Mouse (Mus musculus): ENCODE measurements around the gene Prpf38b. TPM values are rescaled to one million over a fixed set of nuclear protein-coding genes. Genes with fewer than 3 reads are reported as not detected.
"Not testable (repeated sequence)": the region's sequence is repeated elsewhere in the genome, so short reads cannot be mapped to it uniquely, and the experiment has no call there.

Prpf38b gene
- polyA plus RNA-seq, 1 experiment from 2014 or later, result 63.6 TPM

DNA sequence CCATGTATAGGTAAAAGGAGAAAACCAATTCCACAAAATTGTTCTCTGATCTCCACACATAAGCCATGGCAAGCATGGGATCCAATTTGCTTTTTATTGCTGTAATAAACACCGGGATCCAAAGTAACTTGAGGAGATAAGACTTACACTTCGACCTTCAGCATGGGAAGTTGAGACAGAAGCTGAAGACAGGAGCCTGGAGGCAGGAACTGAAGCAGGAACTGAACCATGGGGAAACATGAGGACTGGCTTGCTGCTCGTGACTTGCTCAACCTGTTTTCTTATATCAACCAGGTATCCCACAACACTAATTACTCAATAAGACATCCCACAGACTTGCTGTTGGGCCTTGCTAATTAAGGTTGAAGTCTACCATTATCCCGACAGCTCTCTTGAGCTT lies 18.6 kb downstream of the Prpf38b start:
- ATAC-seq (ENCODE audit: low read depth), result no peak

DNA sequence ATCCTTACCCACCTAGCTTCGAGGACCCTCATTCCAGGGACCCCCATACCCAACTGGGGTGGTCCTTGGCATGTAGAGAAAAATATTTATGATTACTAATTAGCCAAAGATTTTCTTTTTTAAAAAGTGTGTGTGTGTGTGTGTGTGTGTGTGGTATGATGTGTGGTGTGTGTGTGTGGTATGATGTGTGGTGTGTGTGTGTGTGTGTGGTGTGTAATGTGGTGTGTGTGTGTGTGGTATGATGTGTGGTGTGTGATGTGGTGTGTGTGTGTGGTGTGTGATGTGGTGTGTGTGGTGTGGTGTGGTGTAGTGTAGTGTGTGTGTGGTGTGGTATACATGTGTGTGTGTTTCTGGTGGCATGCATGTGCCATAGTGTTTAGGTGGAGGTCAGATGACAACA lies 19.4 kb downstream of the Prpf38b start:
- H3K27ac ChIP-seq (replicated peaks), result no peak overlapping the region
- H3K4me2 ChIP-seq, result no peak overlapping the region
- ATAC-seq (ENCODE audit: low read depth), result no peak
- H3K4me1 ChIP-seq (replicated peaks), result no peaks in the 10 kb centered on the region
- H3K27me3 ChIP-seq, result no peaks in the 10 kb centered on the region
- 83% methylated on average over 1 of the region's 1 CpGs for WGBS
- H3K9ac ChIP-seq, result no peak overlapping the region
- H3K4me3 ChIP-seq, result no peak overlapping the region
- H3K9me3 ChIP-seq, result no peaks in the 10 kb centered on the region
- no peaks in the 10 kb centered on the region for H3K36me3 ChIP-seq

More for the DNA sequence above, 18.6 kb downstream of the Prpf38b start:
- Histone ChIP-seq H3K4me2 (no peak overlapping the region), H3K9me3 (no peaks in the 10 kb centered on the region), H3K4me1 (replicated peaks) (no peaks in the 10 kb centered on the region), H3K9ac (no peak overlapping the region), H3K27ac (replicated peaks) (no peak overlapping the region), H3K36me3 (no peaks in the 10 kb centered on the region), H3K27me3 (no peaks in the 10 kb centered on the region), H3K4me3 (no peak overlapping the region)
- WGBS, result 63% methylated on average over 4 of the region's 4 CpGs

DNA sequence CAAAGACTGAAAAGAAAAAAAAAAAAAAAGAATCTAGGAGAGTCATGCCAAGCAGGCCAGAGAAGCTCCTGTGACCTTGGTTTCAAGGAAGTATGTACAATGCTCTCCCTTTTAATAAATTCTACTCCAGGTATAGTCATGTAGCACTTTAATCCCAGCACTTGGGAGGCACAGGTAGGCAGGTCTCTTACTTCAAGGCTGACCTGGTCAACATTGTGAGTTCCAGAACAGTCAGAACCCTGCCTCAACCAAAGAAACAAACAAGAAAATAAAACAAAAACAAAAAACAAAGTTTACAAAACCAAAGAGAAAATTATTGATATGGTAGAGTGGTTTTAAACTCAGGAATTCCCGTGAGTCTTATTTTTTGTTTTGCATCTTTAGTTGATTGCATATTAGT lies 21.6 kb downstream of the Prpf38b start, which contains the start of gene Fndc7:
TSS of gene Fndc7 (minus strand) at position 101 of the 400 bp plus-strand sequence.
- H3K27ac ChIP-seq (replicated peaks), result no peak within 1 kb of the TSS
- H3K4me2 ChIP-seq, result no peak within 1 kb of the TSS
- H3K27me3 ChIP-seq, result no peaks in the 10 kb centered on the region
- no peaks in the 10 kb centered on the region for H3K9me3 ChIP-seq
- ATAC-seq (ENCODE audit: low read depth), result no peak
- H3K36me3 ChIP-seq, result no peaks in the 10 kb centered on the region
- peaks cover 13% of the 10 kb centered on the region for H3K4me1 ChIP-seq (replicated peaks)
- 97% methylated on average over 1 of the region's 1 CpGs for WGBS
- H3K9ac ChIP-seq, result no peak within 1 kb of the TSS
- H3K4me3 ChIP-seq, result no peak within 1 kb of the TSS

DNA sequence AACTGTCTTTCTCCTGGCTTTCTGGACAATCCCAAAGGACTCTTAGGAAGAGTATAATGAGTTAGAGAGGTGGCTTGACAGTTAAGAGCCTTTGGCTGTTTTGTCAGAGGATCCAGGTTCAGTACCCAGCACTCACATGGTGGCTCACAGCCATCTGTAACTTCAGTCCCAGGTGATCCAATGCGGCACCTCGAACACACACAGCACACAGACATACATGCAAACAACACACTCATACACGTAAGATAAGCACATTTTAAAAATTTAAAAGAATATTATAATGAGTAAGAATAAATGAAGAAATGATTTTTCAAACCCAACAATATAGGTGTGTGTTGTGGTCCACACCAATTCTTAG lies 23.9 kb downstream of the Prpf38b start:
- no peak for ATAC-seq (ENCODE audit: low read depth)
- H3K27me3 ChIP-seq, result no peaks in the 10 kb centered on the region
- H3K4me3 ChIP-seq, result no peak overlapping the region
- no peaks in the 10 kb centered on the region for H3K36me3 ChIP-seq
- H3K4me1 ChIP-seq (replicated peaks), result peaks cover 21% of the 10 kb centered on the region
- WGBS, result 94% methylated on average over 3 of the region's 3 CpGs
- no peak overlapping the region for H3K27ac ChIP-seq (replicated peaks)
- no peaks in the 10 kb centered on the region for H3K9me3 ChIP-seq
- H3K9ac ChIP-seq, result no peak overlapping the region
- no peak overlapping the region for H3K4me2 ChIP-seq

DNA sequence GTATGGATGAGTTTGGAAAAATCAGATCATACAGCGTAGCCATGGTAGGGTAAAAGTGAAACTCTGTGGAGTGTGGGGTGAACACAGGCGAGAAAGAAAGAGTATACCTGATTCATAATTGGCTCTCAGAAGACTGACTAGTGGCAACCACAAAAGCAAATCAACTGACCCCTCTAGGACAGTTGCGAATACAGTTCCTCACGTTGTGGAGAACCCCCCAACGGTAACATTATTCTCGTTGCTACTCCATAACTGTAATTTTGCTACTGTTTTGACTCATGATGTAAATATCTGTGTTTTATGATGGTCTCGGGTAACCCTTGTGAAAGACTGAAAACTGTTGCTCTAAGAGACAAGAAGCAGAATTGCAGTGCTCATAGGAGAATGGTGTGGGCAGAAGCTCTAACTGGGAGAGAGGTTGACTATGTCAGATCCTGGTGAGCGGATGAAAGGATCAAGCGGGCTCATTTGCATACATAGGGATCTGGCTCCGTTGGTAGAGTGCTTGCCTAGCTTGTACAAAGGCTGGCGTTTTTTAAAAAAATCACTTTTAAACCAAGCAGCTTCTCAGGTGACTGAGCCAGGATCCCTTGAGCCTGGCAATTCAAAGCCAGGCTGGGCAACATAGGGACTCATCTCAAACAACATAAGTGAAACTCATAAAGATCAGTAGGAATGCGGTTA lies 24.5 kb downstream of the Prpf38b start:
- ATAC-seq (ENCODE audit: low read depth), result no peak
- H3K9ac ChIP-seq, result no peak overlapping the region
- peaks cover 21% of the 10 kb centered on the region for H3K4me1 ChIP-seq (replicated peaks)
- H3K27me3 ChIP-seq, result no peaks in the 10 kb centered on the region
- no peak overlapping the region for H3K4me2 ChIP-seq
- no peaks in the 10 kb centered on the region for H3K9me3 ChIP-seq
- no peak overlapping the region for H3K4me3 ChIP-seq
- 71% methylated on average over 12 of the region's 12 CpGs for WGBS
- H3K27ac ChIP-seq (replicated peaks), result no peak overlapping the region
- H3K36me3 ChIP-seq, result no peaks in the 10 kb centered on the region

DNA sequence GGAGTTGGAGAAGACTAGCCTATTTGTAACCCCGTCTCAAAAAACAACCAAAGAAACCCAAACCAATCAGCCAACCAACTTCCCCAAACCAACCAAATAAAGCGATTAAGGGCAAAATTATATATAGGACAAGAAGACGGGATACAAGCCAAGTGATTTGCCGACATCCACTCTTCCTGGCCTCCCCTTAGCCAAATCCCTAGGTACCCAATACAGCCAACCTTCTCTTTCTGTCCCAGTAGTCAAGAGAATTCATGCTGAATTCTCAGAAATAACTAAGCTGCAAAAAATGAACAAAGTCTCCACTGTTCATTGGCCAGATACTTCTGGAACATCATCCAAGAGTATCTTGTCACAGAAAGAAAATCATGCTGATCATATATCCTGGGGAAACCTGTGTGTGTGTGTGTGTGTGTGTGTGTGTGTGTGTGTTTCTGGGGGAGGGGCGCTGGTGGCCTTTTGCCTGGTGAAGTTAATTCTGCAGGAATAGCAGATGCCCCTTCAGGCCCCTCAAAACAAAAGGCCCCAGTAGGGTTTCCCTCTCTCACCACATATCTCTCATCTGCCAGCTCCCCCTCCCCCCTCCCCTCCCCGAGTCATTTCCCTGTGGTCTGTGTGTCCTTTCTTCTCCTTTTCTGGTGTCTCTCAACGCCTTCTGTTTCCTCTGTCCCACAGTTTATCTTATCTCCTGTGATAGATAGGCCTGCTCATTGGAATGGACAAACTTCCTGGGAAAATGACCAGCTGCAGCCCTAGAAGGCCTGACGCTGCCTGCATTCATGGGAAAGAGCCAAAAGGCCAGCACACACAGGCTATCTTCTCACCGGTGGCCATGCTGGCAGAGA lies 25.6 kb downstream of the Prpf38b start:
- no peak overlapping the region for H3K4me2 ChIP-seq
- H3K4me3 ChIP-seq, result no peak overlapping the region
- no peaks in the 10 kb centered on the region for H3K36me3 ChIP-seq
- no peak overlapping the region for H3K9ac ChIP-seq
- WGBS, result 42% methylated on average over 9 of the region's 9 CpGs
- no peaks in the 10 kb centered on the region for H3K9me3 ChIP-seq
- H3K4me1 ChIP-seq (replicated peaks), result peaks cover 32% of the 10 kb centered on the region
- H3K27me3 ChIP-seq, result no peaks in the 10 kb centered on the region
- 0 out of 2 replicates have a peak overlapping the region, but pooled peaks have one; percentile 28 for H3K27ac ChIP-seq (replicated peaks)
- ATAC-seq (ENCODE audit: low read depth), result no peak; the same call in 1 of the 2 replicates

DNA sequence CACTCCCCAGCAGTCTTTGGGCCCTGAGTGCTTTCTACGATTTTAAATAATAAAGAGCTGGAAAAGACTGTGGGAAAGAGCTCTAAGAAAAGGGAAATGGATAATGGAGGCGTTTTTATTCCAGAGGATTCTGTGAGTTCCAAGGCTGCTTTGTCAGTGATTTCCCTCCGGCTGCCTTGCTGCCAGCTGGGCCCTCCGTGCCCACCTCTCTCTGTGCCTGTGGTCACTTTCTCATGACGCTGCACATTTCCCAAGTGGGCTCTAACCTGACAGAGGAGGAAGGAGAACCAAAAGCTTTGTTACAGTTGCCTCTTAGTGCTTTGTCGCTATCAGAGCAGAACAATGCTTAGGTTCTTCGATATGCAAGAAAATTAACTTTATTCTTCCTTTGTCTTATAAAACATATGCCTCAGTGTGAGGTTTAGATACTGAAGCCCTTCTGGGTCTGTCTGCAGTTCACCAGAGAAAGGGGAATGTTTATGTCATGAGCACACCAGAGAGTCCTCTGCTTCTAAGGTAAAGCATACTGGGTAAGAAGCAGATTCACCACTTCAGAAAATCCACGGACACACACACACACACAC lies 26.7 kb downstream of the Prpf38b start:
- 37% methylated on average over 8 of the region's 8 CpGs for whole genome bisulfite sequencing
- Histone ChIP-seq H3K9me3 (no peaks in the 10 kb centered on the region), H3K27ac (replicated peaks) (peak overlapping the region; percentile 52), H3K9ac (no peak overlapping the region), H3K4me2 (no peak overlapping the region), H3K4me3 (no peak overlapping the region), H3K27me3 (no peaks in the 10 kb centered on the region), H3K36me3 (no peaks in the 10 kb centered on the region), H3K4me1 (replicated peaks) (peaks cover 37% of the 10 kb centered on the region)
- ATAC-seq (ENCODE audit: low read depth), result no peak

DNA sequence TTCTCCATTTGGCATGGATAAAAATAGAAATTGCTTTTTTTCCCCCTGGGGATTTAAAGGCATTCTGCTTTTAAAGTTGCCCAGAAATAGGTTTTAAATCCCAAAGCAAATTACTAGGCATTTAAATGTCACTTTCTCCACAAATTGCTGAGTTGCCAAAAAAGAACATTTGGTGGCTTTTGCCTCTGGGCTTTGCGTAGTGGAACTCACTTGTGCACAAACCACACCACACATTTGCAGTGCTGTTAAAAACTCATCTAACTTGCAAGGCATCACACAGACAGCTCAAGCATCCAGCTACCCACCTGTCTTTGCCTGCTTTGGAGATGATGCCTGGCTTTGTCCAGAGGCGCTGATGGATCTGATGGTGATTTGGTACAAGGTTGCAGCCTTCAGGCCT lies 28.5 kb downstream of the Prpf38b start:
- no peak for ATAC-seq (ENCODE audit: low read depth)
- 90% methylated on average over 2 of the region's 2 CpGs for WGBS
- Histone ChIP-seq H3K4me1 (replicated peaks) (peaks cover 43% of the 10 kb centered on the region), H3K36me3 (no peaks in the 10 kb centered on the region), H3K4me2 (no peak overlapping the region), H3K9me3 (no peaks in the 10 kb centered on the region), H3K27me3 (no peaks in the 10 kb centered on the region), H3K9ac (no peak overlapping the region), H3K4me3 (no peak overlapping the region), H3K27ac (replicated peaks) (no peak overlapping the region)

DNA sequence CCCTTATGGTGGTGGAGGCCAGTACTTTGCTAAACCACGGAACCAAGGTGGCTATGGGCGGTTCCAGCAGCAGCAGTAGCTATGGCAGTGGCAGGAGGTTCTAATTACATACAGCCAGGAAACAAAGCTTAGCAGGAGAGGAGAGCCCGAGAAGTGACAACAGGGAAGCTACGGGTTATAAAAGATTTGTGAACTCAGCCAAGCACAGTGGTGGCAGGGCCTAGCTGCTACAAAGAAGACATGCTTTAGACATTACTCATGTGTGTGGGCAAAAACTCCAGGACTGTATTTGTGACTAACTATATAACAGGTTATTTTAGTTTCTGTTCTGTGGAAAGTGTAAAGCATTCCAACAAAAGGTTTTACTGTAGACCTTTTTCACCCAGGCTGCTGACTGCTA lies 29.7 kb downstream of the Prpf38b start:
- H3K27me3 ChIP-seq; H3K9me3 ChIP-seq; ATAC-seq (ENCODE audit: low read depth); H3K4me3 ChIP-seq; H3K4me2 ChIP-seq; H3K36me3 ChIP-seq; H3K9ac ChIP-seq; H3K27ac ChIP-seq (replicated peaks): not testable (repeated sequence)
- peaks cover 43% of the 10 kb centered on the region for H3K4me1 ChIP-seq (replicated peaks)
- 11% methylated on average over 4 of the region's 4 CpGs for WGBS

DNA sequence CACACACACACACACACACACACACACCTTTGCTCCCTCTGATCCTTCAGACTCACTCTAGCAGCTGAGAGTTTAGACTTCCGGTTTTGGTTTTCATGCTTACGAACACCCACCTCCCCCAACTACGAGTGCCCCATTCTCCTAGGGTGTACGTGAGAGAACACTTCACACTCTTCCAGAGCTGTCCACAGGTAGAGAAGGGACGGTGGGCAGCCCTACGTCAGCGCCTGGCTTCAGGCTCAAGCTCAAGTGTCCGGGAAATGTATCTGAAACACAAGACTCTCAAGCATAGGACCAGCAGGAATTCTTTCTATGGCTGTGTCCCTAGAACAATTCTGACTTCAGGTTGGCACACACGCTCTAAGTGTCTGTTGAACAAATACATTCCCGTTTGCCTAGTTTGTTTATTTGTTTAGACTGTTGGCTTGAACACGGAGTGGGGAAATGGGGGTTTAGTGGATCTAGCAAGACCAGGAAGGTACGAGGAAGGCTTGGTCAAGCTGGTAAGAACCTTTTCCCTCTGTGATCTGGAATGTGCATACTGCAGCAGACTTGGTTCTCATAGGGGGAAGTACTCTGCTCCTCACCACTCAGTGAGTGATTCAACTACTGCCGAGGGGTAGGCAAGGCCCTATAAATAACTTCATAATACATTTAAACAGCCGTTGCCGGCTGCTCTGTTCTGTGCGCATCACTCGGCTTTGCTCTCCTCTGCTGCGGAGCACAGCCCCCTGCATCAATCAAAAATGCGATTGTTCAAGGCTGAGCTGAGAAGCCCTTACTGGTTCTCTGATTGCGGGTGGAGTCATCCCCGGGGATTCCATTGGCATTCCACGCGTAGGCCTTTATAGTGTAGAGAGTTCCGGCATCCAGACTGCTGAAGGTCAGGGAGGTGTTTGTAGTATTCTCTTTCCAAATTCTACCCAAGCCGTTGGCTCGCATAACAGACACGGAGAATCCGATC lies 30.7 kb downstream of the Prpf38b start:
- Histone ChIP-seq H3K27ac (replicated peaks) (no peak overlapping the region), H3K27me3 (no peaks in the 10 kb centered on the region), H3K4me2 (peak overlapping the region; percentile 37), H3K9me3 (no peaks in the 10 kb centered on the region), H3K4me3 (no peak overlapping the region), H3K4me1 (replicated peaks) (peaks cover 36% of the 10 kb centered on the region), H3K36me3 (no peaks in the 10 kb centered on the region), H3K9ac (peak overlapping the region; percentile 18; the same call in 1 of the 2 replicates)
- 48% methylated on average over 28 of the region's 28 CpGs for WGBS
- peak; percentile 38; the same call in 1 of the 2 replicates for ATAC-seq (ENCODE audit: low read depth)

DNA sequence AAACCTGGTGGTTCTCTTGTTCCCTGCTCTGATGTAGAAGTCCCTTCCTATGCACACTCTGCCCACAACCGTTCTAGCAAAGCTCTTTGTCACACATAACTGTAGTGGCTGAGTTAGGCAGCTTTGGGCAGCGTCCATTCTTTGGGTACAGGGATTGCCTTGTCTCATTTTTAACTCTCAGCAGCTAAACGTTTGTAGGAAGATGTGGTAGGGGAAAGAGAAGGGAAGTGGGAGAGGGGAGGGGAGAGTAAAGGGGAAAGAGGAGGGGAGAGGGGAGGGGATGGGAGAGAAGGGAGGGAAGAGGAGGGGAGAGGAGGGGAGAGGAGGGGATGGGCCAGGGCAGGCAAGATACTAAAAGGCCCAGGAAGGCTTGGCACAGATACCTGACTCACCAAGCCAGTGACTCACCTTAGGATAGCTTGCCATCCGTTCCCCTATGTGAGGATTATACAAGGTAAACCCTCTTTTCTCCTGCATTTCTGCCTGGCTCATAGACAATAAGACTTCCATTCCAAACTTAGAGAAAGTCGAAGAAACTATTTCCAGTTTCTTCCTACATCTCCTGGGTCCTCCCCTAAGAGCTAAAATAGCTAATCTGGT lies 31.6 kb downstream of the Prpf38b start:
- WGBS, result 70% methylated on average over 5 of the region's 5 CpGs
- H3K4me1 ChIP-seq (replicated peaks), result peaks cover 30% of the 10 kb centered on the region
- H3K4me3 ChIP-seq, result no peak overlapping the region
- H3K4me2 ChIP-seq, result no peak overlapping the region
- H3K9me3 ChIP-seq, result no peaks in the 10 kb centered on the region
- no peak overlapping the region for H3K27ac ChIP-seq (replicated peaks)
- no peak for ATAC-seq (ENCODE audit: low read depth)
- H3K36me3 ChIP-seq, result no peaks in the 10 kb centered on the region
- no peaks in the 10 kb centered on the region for H3K27me3 ChIP-seq
- H3K9ac ChIP-seq, result no peak overlapping the region

Data from neural tube, embryonic 13.5 days (tissue).